8 mouse cellular contexts compared by ENCODE assay signal in genomic region chr3:108591530-108592522, GRCm38 (mm10). TPM values are rescaled to one million over a fixed set of nuclear protein-coding genes. Genes with fewer than 3 reads are reported as not detected.
DNase-seq lines count a peak whose midpoint lies in the region; ATAC-seq and TF ChIP-seq lines count a peak whose summit lies in the region.

No protein-coding gene starts in this region.

- no peaks in the 10 kb centered on the region for H3K36me3 ChIP-seq in heart, embryonic 16.5 days (ENCODE audit: control insufficient read depth, insufficient read depth)
- H3K36me3 ChIP-seq in G1E (replicated peaks), result no peaks in the 10 kb centered on the region
- H3K36me3 ChIP-seq in embryonic facial prominence, embryonic 13.5 days, result no peaks in the 10 kb centered on the region
- no peaks in the 10 kb centered on the region for H3K36me3 ChIP-seq in intestine, postnatal 0 days (ENCODE audit: control insufficient read depth, insufficient read depth)
- no peaks in the 10 kb centered on the region for H3K36me3 ChIP-seq in myocyte (ENCODE audit: control insufficient read depth, insufficient read depth)

- intact Hi-C loops in heart, postnatal 25 days (cut with DNase I), result loop anchor here (2.0 to 5.0 kb wide), 2 partner anchors 19 to 130 kb away; partner anchors contain the start of gene Gpsm2

- peak overlapping the region; percentile 87 for H3K4me2 ChIP-seq in heart, embryonic 16.5 days (ENCODE audit: low read depth, low read length)
- H3K4me2 ChIP-seq in embryonic facial prominence, embryonic 13.5 days, result peak overlapping the region; percentile 96
- peak overlapping the region; percentile 99 for H3K4me2 ChIP-seq in intestine, postnatal 0 days (replicated peaks; ENCODE audit: low read depth)
- H3K4me2 ChIP-seq in myocyte (ENCODE audit: low read depth), result peak overlapping the region; percentile 85

- TF ChIP-seq CTCF in G1E (IDR thresholded peaks at IDR 0.05; ENCODE audit: low read depth, low read length), result no peak
- TF ChIP-seq CTCF in intestine, postnatal 0 days (IDR thresholded peaks at IDR 0.05; ENCODE audit: low read depth), result no peak

- under 1% methylated on average over 61 of the region's 61 CpGs for WGBS in heart, embryonic 16.5 days
- WGBS in embryonic facial prominence, embryonic 13.5 days, result under 1% methylated on average over 61 of the region's 61 CpGs
- under 1% methylated on average over 59 of the region's 61 CpGs for WGBS in intestine, postnatal 0 days

- peak overlapping the region; percentile 89 for H3K9ac ChIP-seq in heart, embryonic 16.5 days (ENCODE audit: low read length)
- H3K9ac ChIP-seq in embryonic facial prominence, embryonic 13.5 days, result peak overlapping the region; percentile 83
- H3K9ac ChIP-seq in intestine, postnatal 0 days (ENCODE audit: low read depth, low read length), result peak overlapping the region; percentile 67

- H3K4me3 ChIP-seq in heart, embryonic 16.5 days (ENCODE audit: low read length), result peak overlapping the region; percentile 99
- H3K4me3 ChIP-seq in G1E (ENCODE audit: low read depth, low read length), result peak overlapping the region; percentile 92
- peak overlapping the region; percentile 95 for H3K4me3 ChIP-seq in embryonic facial prominence, embryonic 13.5 days
- peak overlapping the region; percentile 89 for H3K4me3 ChIP-seq in intestine, postnatal 0 days (ENCODE audit: low read depth, low read length)
- H3K4me3 ChIP-seq in myocyte, result peak overlapping the region; percentile 69

- no peaks in the 10 kb centered on the region for H3K9me3 ChIP-seq in heart, embryonic 16.5 days (replicated peaks; ENCODE audit: control insufficient read depth, low read length)
- no peaks in the 10 kb centered on the region for H3K9me3 ChIP-seq in G1E (replicated peaks)
- H3K9me3 ChIP-seq in embryonic facial prominence, embryonic 13.5 days, result no peaks in the 10 kb centered on the region
- H3K9me3 ChIP-seq in intestine, postnatal 0 days (ENCODE audit: control insufficient read depth), result no peaks in the 10 kb centered on the region

- H3ac ChIP-seq in myocyte (ENCODE audit: control insufficient read depth, insufficient read length), result peak overlapping the region; percentile 83

- TF ChIP-seq POLR2A in myocyte (IDR thresholded peaks at IDR 0.05; ENCODE audit: insufficient read length, low read depth), result no peak

- H3K27ac ChIP-seq in heart, embryonic 16.5 days (ENCODE audit: low read length), result peak overlapping the region; percentile 70
- H3K27ac ChIP-seq in embryonic facial prominence, embryonic 13.5 days, result peak overlapping the region; percentile 63
- no peak overlapping the region; the same call in 1 of the 2 replicates for H3K27ac ChIP-seq in intestine, postnatal 0 days (ENCODE audit: low read depth, low read length)

- no peak for DNase-seq in heart, postnatal 25 days (ENCODE audit: low spot score)
- DNase-seq in G1E (ENCODE audit: low spot score), result peak; percentile 58
- DNase-seq in cerebellum, postnatal 36 days, result no peak
- no peak for DNase-seq in ovary, postnatal 10 days (ENCODE audit: low spot score)

- no peaks in the 10 kb centered on the region for H3K79me2 ChIP-seq in myocyte (ENCODE audit: control insufficient read depth, insufficient read depth)

- peaks cover 6% of the 10 kb centered on the region; the same call in 1 of the 2 replicates for H3K4me1 ChIP-seq in heart, embryonic 16.5 days (ENCODE audit: control insufficient read depth, insufficient read depth, low read length)
- H3K4me1 ChIP-seq in G1E (ENCODE audit: insufficient read depth, low read depth, low read length), result peaks cover 13% of the 10 kb centered on the region
- H3K4me1 ChIP-seq in embryonic facial prominence, embryonic 13.5 days, result peaks cover 5% of the 10 kb centered on the region; the same call in 1 of the 2 replicates
- H3K4me1 ChIP-seq in intestine, postnatal 0 days (replicated peaks; ENCODE audit: control insufficient read depth, insufficient read depth, low read length), result no peaks in the 10 kb centered on the region

- H3K27me3 ChIP-seq in heart, embryonic 16.5 days (ENCODE audit: control insufficient read depth, insufficient read depth, low read length), result no peaks in the 10 kb centered on the region
- H3K27me3 ChIP-seq in G1E (ENCODE audit: insufficient read depth, low read length) (peaks cover 7% of the 10 kb centered on the region; the same call in 1 of the 2 replicates), myocyte (ENCODE audit: control insufficient read depth, insufficient read depth, insufficient read length) (no peaks in the 10 kb centered on the region)
- no peaks in the 10 kb centered on the region for H3K27me3 ChIP-seq in embryonic facial prominence, embryonic 13.5 days
- H3K27me3 ChIP-seq in intestine, postnatal 0 days (replicated peaks; ENCODE audit: control insufficient read depth, insufficient read depth, low read length), result no peaks in the 10 kb centered on the region

- ATAC-seq in heart, embryonic 16.5 days (replicated peaks; ENCODE audit: extremely low read depth, insufficient read depth, low FRiP score), result peak; percentile 59
- ATAC-seq in G1E (ENCODE audit: extremely low read depth, insufficient number of reproducible peaks, low FRiP score, poor library complexity, severe bottlenecking), result no peak
- peak; percentile 77 for ATAC-seq in embryonic facial prominence, embryonic 13.5 days (ENCODE audit: insufficient number of reproducible peaks, insufficient read depth, low FRiP score, low TSS enrichment, low read depth)
- peak; percentile 83 for ATAC-seq in intestine, postnatal 0 days

TF ChIP-seq in myocyte, 11 proteins besides CTCF, POLR2A, EP300 and RAD21:
- TF ChIP-seq TCF12 (IDR thresholded peaks at IDR 0.05; ENCODE audit: insufficient read depth, poor library complexity, severe bottlenecking) (no peak), USF1 (IDR thresholded peaks at IDR 0.05; ENCODE audit: low read depth) (no peak), MYOD1 (IDR thresholded peaks at IDR 0.05; ENCODE audit: control insufficient read depth in 1 of 3, insufficient read length in 2 of 3, low read depth in 2 of 3) (peak in 1 of 3 experiments; percentile 5), E2F4 (IDR thresholded peaks at IDR 0.05; ENCODE audit: insufficient read depth) (no peak), CEBPB (IDR thresholded peaks at IDR 0.05; ENCODE audit: insufficient read depth, poor library complexity, severe bottlenecking) (no peak), MAX (IDR thresholded peaks at IDR 0.05; ENCODE audit: low read depth) (no peak), POLR2AphosphoS2 (IDR thresholded peaks at IDR 0.05; ENCODE audit: insufficient read length, low read depth) (no peak), MYOG (IDR thresholded peaks at IDR 0.05; ENCODE audit: control insufficient read depth in 1 of 3, insufficient read depth in 1 of 3, insufficient read length in 2 of 3, low read depth in 2 of 3) (peak in 2 of 3 experiments; percentile 22 to 46)

RNA-seq across cellular contexts. Expression of gene Wdr47, which starts 0.7 kb away (rescaled TPM):
- 6.7 and 7.1 TPM in 2 replicates for polyA plus RNA-seq in heart, embryonic 16.5 days (2015; fragmentation: Nextera tagmentation; extraction: Ambion mirVana)
- total RNA-seq in heart, postnatal 25 days (2021), result 1 to 10 TPM; 7.4 to 9.7 TPM
- total RNA-seq in G1E (2014; fragmentation: Nextera tagmentation) (4.4 and 7.6 TPM in 2 replicates), G1E (2017) (10.3 and 11.2 TPM in 2 replicates)
- polyA plus RNA-seq in G1E (2012) (1.2 and 1.6 TPM in 2 replicates), myocyte (2012; fragmentation: generic; extraction: Trizol) (5.2 TPM)
- polyA plus RNA-seq in embryonic facial prominence, embryonic 13.5 days (2015; fragmentation: Nextera tagmentation; extraction: Ambion mirVana), result 14.9 and 17.5 TPM in 2 replicates
- polyA plus RNA-seq in intestine, postnatal 0 days (2015; fragmentation: Nextera tagmentation; extraction: Ambion mirVana), result 2.9 and 3.0 TPM in 2 replicates

RNA-seq across cellular contexts. Expression of gene Taf13, which starts 20.3 kb away (rescaled TPM):
- polyA plus RNA-seq in heart, embryonic 16.5 days (2015; fragmentation: Nextera tagmentation; extraction: Ambion mirVana), result 26.6 and 29.9 TPM in 2 replicates
- total RNA-seq in heart, postnatal 25 days (2021), result 10 to 100 TPM; 16.4 to 17.0 TPM
- 14.3 and 14.4 TPM in 2 replicates for total RNA-seq in G1E (2014; fragmentation: Nextera tagmentation)
- total RNA-seq in G1E (2017), result 21.6 and 22.2 TPM in 2 replicates
- polyA plus RNA-seq in G1E (2012), result 0.39 and 1.1 TPM in 2 replicates
- 43.3 and 53.2 TPM in 2 replicates for polyA plus RNA-seq in embryonic facial prominence, embryonic 13.5 days (2015; fragmentation: Nextera tagmentation; extraction: Ambion mirVana)
- polyA plus RNA-seq in intestine, postnatal 0 days (2015; fragmentation: Nextera tagmentation; extraction: Ambion mirVana), result 29.9 and 30.4 TPM in 2 replicates
- polyA plus RNA-seq in myocyte (2012; fragmentation: generic; extraction: Trizol), result 19.9 TPM

RNA-seq across cellular contexts. Expression of gene Tmem167b, which starts 29.6 kb away (rescaled TPM):
- 30.8 and 33.3 TPM in 2 replicates for polyA plus RNA-seq in heart, embryonic 16.5 days (2015; fragmentation: Nextera tagmentation; extraction: Ambion mirVana)
- 10 to 100 TPM; 24.5 to 25.4 TPM for total RNA-seq in heart, postnatal 25 days (2021)
- total RNA-seq in G1E (2014; fragmentation: Nextera tagmentation) (17.8 and 19.9 TPM in 2 replicates), G1E (2017) (42.3 and 46.8 TPM in 2 replicates)
- polyA plus RNA-seq in G1E (2012) (2.2 and 2.5 TPM in 2 replicates), myocyte (2012; fragmentation: generic; extraction: Trizol) (21.7 TPM)
- 45.5 and 46.3 TPM in 2 replicates for polyA plus RNA-seq in embryonic facial prominence, embryonic 13.5 days (2015; fragmentation: Nextera tagmentation; extraction: Ambion mirVana)
- polyA plus RNA-seq in intestine, postnatal 0 days (2015; fragmentation: Nextera tagmentation; extraction: Ambion mirVana), result 27.5 and 27.9 TPM in 2 replicates

RNA-seq across cellular contexts. Expression of gene 5330417C22Rik, which starts 55.5 kb away (rescaled TPM):
- 1.9 and 2.9 TPM in 2 replicates for polyA plus RNA-seq in heart, embryonic 16.5 days (2015; fragmentation: Nextera tagmentation; extraction: Ambion mirVana)
- under 1 TPM; 0.05 to 0.17 TPM for total RNA-seq in heart, postnatal 25 days (2021)
- total RNA-seq in G1E (2014; fragmentation: Nextera tagmentation), result not detected in 2 replicates
- total RNA-seq in G1E (2017), result under 0.01 and 0.06 TPM in 2 replicates
- not detected in 2 replicates for polyA plus RNA-seq in G1E (2012)
- 0.65 and 2.0 TPM in 2 replicates for polyA plus RNA-seq in embryonic facial prominence, embryonic 13.5 days (2015; fragmentation: Nextera tagmentation; extraction: Ambion mirVana)
- polyA plus RNA-seq in intestine, postnatal 0 days (2015; fragmentation: Nextera tagmentation; extraction: Ambion mirVana), result 8.6 and 10.8 TPM in 2 replicates
- 0.05 TPM for polyA plus RNA-seq in myocyte (2012; fragmentation: generic; extraction: Trizol)

RNA-seq across cellular contexts. Expression of gene 1700013F07Rik, which starts 57.9 kb away (rescaled TPM):
- polyA plus RNA-seq in heart, embryonic 16.5 days (2015; fragmentation: Nextera tagmentation; extraction: Ambion mirVana), result 0.41 and 0.46 TPM in 2 replicates
- not detected for total RNA-seq in heart, postnatal 25 days (2021)
- not detected in 2 replicates for total RNA-seq in G1E (2014; fragmentation: Nextera tagmentation)
- not detected in 2 replicates for total RNA-seq in G1E (2017)
- not detected in 2 replicates for polyA plus RNA-seq in G1E (2012)
- polyA plus RNA-seq in embryonic facial prominence, embryonic 13.5 days (2015; fragmentation: Nextera tagmentation; extraction: Ambion mirVana), result not detected in 2 replicates
- polyA plus RNA-seq in intestine, postnatal 0 days (2015; fragmentation: Nextera tagmentation; extraction: Ambion mirVana), result not detected in 2 replicates
- 0.76 TPM for polyA plus RNA-seq in myocyte (2012; fragmentation: generic; extraction: Trizol)

Comparison
In these comparisons a context has a peak if more than half of its experiments do, and no peak if none do; other contexts are left out.
1. RNA of gene Taf13, which starts 20.3 kb away (polyA plus RNA-seq): 43.3 to 53.2 TPM in embryonic facial prominence, embryonic 13.5 days, 26.6 to 29.9 TPM in heart, embryonic 16.5 days, 29.9 to 30.4 TPM in intestine, postnatal 0 days and 19.9 TPM in myocyte (single experiment); 0.39 to 1.1 TPM in G1E; every median in the first group is over 10 times any median in the second.
2. Peak in every context shown above with its lines, with median percentiles within 50 percentile points of each other: H3K4me2 ChIP-seq, H3K4me3 ChIP-seq and H3K9ac ChIP-seq.